Mouse (Mus musculus): Measurements from ENCODE around the gene Odf2. TPM values are rescaled to one million over a fixed set of nuclear protein-coding genes. Genes with fewer than 3 reads are reported as not detected.
"Not testable (repeated sequence)": the region's sequence is repeated elsewhere in the genome, so short reads cannot be mapped to it uniquely, and the experiment has no call there.

Gene Odf2
- polyA plus RNA-seq, 1 experiment from 2014 or later = 79.8 TPM

GRCm38 (mm10) chr2:29902194-29902593 lies 13.2 kb downstream of the Odf2 start:
- ATAC-seq (ENCODE audit: insufficient number of reproducible peaks, insufficient read depth, low FRiP score, low TSS enrichment, low read depth) = no peak
- WGBS = 93% methylated on average over 10 of the region's 10 CpGs
- H3K27ac ChIP-seq = no peak overlapping the region
- no peak overlapping the region for H3K9ac ChIP-seq
- no peak overlapping the region for H3K4me2 ChIP-seq
- no peaks in the 10 kb centered on the region for H3K27me3 ChIP-seq
- peaks cover 97% of the 10 kb centered on the region for H3K36me3 ChIP-seq
- H3K4me3 ChIP-seq = no peak overlapping the region
- no peaks in the 10 kb centered on the region for H3K9me3 ChIP-seq
- H3K4me1 ChIP-seq = no peaks in the 10 kb centered on the region

DNA sequence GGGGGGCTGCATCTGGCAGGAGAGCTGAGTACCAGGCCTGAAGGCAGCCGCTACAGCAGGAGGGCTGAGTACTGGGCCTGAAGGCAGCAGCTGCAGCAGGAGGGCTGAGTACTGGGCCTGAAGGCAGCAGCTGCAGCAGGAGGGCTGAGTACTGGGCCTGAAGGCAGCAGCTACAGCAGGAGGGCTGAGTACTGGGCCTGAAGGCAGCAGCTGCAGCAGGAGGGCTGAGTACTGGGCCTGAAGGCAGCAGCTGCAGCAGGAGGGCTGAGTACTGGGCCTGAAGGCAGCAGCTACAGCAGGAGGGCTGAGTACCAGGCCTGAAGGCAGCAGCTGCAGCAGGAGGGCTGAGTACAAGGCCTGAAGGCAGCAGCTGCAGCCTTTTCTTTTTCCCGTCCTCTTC lies 19.1 kb downstream of the Odf2 start:
- H3K4me2 ChIP-seq; H3K27me3 ChIP-seq; H3K4me1 ChIP-seq; H3K9ac ChIP-seq; H3K27ac ChIP-seq; H3K9me3 ChIP-seq; H3K4me3 ChIP-seq; ATAC-seq (ENCODE audit: insufficient number of reproducible peaks, insufficient read depth, low FRiP score, low TSS enrichment, low read depth): not testable (repeated sequence)
- WGBS = 86% methylated on average over 2 of the region's 2 CpGs
- peaks cover 84% of the 10 kb centered on the region for H3K36me3 ChIP-seq

- no peak for ATAC-seq (ENCODE audit: insufficient number of reproducible peaks, insufficient read depth, low FRiP score, low TSS enrichment, low read depth)
- no peaks in the 10 kb centered on the region for H3K9me3 ChIP-seq
- 85% methylated on average over 2 of the region's 2 CpGs for WGBS
- no peak overlapping the region for H3K9ac ChIP-seq
- H3K27me3 ChIP-seq = no peaks in the 10 kb centered on the region
- no peaks in the 10 kb centered on the region for H3K4me1 ChIP-seq
- H3K4me2 ChIP-seq = no peak overlapping the region
- no peak overlapping the region for H3K4me3 ChIP-seq
- H3K36me3 ChIP-seq = peaks cover 81% of the 10 kb centered on the region
- H3K27ac ChIP-seq = no peak overlapping the region
Observed at GRCm38 (mm10) chr2:29910042-29910441, 21.0 kb downstream of the Odf2 start.

- Histone ChIP-seq H3K9me3 (no peaks in the 10 kb centered on the region), H3K4me3 (no peak overlapping the region), H3K9ac (no peak overlapping the region), H3K4me2 (no peak overlapping the region), H3K27ac (no peak overlapping the region), H3K36me3 (peaks cover 84% of the 10 kb centered on the region), H3K4me1 (no peaks in the 10 kb centered on the region), H3K27me3 (no peaks in the 10 kb centered on the region)
- 91% methylated on average over 11 of the region's 11 CpGs for WGBS
- ATAC-seq (ENCODE audit: insufficient number of reproducible peaks, insufficient read depth, low FRiP score, low TSS enrichment, low read depth) = no peak
Observed at GRCm38 (mm10) chr2:29917621-29918020, 28.6 kb downstream of the Odf2 start.

DNA sequence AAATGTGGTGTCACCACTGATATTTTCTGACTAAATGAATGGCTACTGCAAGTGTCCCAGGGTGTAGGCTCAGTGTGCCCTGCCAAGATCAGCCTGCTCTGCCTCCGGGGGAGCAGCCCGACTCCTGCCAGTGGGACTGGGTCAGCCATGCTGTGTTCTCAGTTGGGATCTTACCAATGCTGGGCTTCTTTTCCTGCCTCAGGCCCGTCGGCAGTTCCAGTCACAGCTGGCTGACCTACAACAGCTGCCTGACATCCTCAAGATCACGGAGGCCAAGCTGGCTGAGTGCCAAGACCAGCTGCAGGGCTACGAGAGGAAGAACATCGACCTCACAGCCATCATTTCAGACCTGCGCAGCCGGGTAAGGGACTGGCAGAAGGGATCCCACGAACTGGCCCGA lies 33.0 kb downstream of the Odf2 start:
- Histone ChIP-seq H3K36me3 (peaks cover 88% of the 10 kb centered on the region), H3K4me1 (no peaks in the 10 kb centered on the region), H3K27ac (no peak overlapping the region), H3K4me2 (no peak overlapping the region), H3K9ac (no peak overlapping the region), H3K27me3 (no peaks in the 10 kb centered on the region), H3K9me3 (no peaks in the 10 kb centered on the region), H3K4me3 (no peak overlapping the region)
- 78% methylated on average over 11 of the region's 11 CpGs for WGBS
- ATAC-seq (ENCODE audit: insufficient number of reproducible peaks, insufficient read depth, low FRiP score, low TSS enrichment, low read depth) = no peak

DNA sequence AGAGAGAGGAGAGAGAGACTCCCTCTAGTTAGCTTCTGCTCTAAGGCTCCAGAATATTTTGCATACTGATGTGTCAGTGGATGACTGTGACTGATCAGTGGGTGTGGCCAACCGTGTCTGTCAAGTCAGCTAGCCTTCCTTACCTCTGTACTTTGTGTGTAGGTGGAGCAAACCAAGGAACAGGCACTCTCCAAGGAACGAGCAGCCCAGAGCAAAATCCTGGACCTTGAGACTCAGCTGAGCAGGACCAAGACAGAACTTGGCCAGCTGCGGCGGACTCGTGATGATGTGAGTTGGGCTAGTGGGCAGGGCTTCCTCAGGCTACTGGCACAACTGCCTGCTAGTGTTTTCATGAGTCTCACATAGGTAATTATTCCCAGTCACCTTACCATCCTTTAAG lies 37.5 kb downstream of the Odf2 start:
- H3K36me3 ChIP-seq = peaks cover 95% of the 10 kb centered on the region
- no peak overlapping the region for H3K4me2 ChIP-seq
- no peaks in the 10 kb centered on the region for H3K27me3 ChIP-seq
- H3K4me1 ChIP-seq = no peaks in the 10 kb centered on the region
- no peak overlapping the region for H3K4me3 ChIP-seq
- ATAC-seq (ENCODE audit: insufficient number of reproducible peaks, insufficient read depth, low FRiP score, low TSS enrichment, low read depth) = no peak
- H3K9me3 ChIP-seq = no peaks in the 10 kb centered on the region
- H3K27ac ChIP-seq = no peak overlapping the region
- no peak overlapping the region for H3K9ac ChIP-seq
- 88% methylated on average over 5 of the region's 5 CpGs for WGBS

DNA sequence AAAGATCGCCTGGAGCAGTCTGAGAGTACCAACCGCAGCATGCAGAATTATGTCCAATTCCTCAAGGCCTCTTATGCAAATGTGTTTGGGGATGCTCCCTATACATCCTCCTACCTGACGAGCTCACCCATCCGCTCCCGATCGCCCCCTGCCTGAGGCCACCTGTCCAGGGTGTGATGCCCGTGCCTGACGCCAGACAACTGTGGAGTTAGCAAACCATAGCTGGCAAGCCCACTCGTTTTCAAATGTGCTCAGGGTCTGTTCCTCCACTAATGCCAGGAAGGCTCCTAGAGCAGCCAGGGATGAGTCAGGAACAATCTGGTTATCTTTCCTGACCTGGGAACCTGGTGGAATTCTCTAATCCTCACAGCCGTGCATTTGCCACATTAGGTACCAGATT lies 41.5 kb downstream of the Odf2 start:
- H3K4me2 ChIP-seq = no peak overlapping the region
- no peaks in the 10 kb centered on the region for H3K27me3 ChIP-seq
- H3K4me3 ChIP-seq = no peak overlapping the region
- H3K27ac ChIP-seq = no peak overlapping the region
- H3K36me3 ChIP-seq = peaks cover 56% of the 10 kb centered on the region
- no peak overlapping the region for H3K9ac ChIP-seq
- no peaks in the 10 kb centered on the region for H3K4me1 ChIP-seq
- 83% methylated on average over 10 of the region's 10 CpGs for WGBS
- ATAC-seq (ENCODE audit: insufficient number of reproducible peaks, insufficient read depth, low FRiP score, low TSS enrichment, low read depth) = no peak
- no peaks in the 10 kb centered on the region for H3K9me3 ChIP-seq

DNA sequence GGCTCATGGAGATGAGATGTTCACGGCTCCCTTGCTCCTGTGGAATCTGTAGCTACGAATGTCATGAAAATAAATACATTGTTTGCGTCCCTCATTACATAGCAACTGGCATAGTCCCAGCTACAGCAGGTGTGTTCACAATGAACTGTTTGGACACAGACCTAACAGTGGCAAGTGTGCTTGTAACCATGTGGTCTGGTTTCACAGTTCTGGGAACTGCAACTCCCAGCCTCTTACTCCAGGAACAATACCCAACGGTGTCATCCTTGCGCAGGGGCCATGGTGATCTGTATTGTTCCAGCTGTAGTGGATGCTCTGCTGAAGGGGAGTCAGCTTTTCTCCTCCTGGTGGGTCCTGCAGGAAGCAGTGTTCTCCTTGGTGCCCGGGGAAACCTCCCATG lies 42.2 kb downstream of the Odf2 start:
- H3K36me3 ChIP-seq = peaks cover 49% of the 10 kb centered on the region

DNA sequence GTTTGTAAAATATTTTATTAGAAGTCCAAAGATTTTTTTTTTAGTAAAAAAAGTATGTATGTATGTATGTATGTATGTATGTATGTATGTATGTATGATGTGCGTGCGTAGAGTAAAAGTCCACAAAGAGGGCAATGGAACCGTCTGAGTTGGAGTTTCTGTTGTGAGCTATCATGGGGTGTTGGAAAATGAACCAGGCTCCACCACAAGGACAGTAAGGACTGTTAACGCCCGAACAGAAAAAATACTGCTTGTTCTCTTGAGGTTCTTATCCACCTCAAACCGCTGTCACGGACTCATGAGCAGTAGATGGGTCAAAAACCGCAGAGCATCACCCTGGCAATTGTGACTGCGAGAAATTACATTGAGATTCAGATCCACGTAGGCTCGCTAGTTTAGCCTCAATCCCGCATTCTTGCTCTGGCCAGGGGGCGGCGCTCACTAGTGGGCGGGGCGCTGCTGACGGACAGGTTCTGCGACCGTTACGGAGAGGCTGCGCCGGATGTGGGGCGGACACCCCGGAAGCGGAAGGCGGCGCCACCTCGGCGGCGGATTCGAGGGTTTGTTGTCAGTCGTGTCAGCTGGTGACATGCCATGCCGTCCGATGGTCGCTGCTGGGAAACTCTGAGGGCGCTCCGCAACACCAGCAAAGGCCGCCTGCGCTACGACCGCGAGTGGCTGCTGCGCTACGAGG lies 46.0 kb downstream of the Odf2 start, which contains the start of gene Gle1:
TSS of gene Gle1 (plus strand) at position 521 of the 694 bp plus-strand sequence.
- Histone ChIP-seq H3K27ac (peak within 1 kb of the TSS; percentile 88), H3K4me3 (peak within 1 kb of the TSS; percentile 93), H3K9me3 (no peaks in the 10 kb centered on the region), H3K4me2 (peak within 1 kb of the TSS; percentile 70), H3K27me3 (no peaks in the 10 kb centered on the region), H3K4me1 (peaks cover 6% of the 10 kb centered on the region), H3K36me3 (peaks cover 44% of the 10 kb centered on the region), H3K9ac (peak within 1 kb of the TSS; percentile 80)
- peak; percentile 80 for ATAC-seq (ENCODE audit: insufficient number of reproducible peaks, insufficient read depth, low FRiP score, low TSS enrichment, low read depth)
- WGBS = 3% methylated on average over 44 of the region's 44 CpGs

More for the DNA sequence above, 42.2 kb downstream of the Odf2 start:
- ATAC-seq (ENCODE audit: insufficient number of reproducible peaks, insufficient read depth, low FRiP score, low TSS enrichment, low read depth) = no peak
- Histone ChIP-seq H3K4me1 (peaks cover 5% of the 10 kb centered on the region), H3K4me2 (no peak overlapping the region), H3K27ac (no peak overlapping the region), H3K9ac (no peak overlapping the region), H3K27me3 (no peaks in the 10 kb centered on the region), H3K9me3 (no peaks in the 10 kb centered on the region), H3K4me3 (no peak overlapping the region)
- 90% methylated on average over 6 of the region's 6 CpGs for WGBS

- WGBS = 94% methylated on average over 9 of the region's 9 CpGs
- ATAC-seq (ENCODE audit: insufficient number of reproducible peaks, insufficient read depth, low FRiP score, low TSS enrichment, low read depth) = no peak
- H3K27ac ChIP-seq = no peak overlapping the region
- H3K9ac ChIP-seq = no peak overlapping the region
- no peak overlapping the region for H3K4me3 ChIP-seq
- no peaks in the 10 kb centered on the region for H3K9me3 ChIP-seq
- peaks cover 77% of the 10 kb centered on the region for H3K36me3 ChIP-seq
- H3K4me1 ChIP-seq = peaks cover 6% of the 10 kb centered on the region
- H3K27me3 ChIP-seq = no peaks in the 10 kb centered on the region
- no peak overlapping the region for H3K4me2 ChIP-seq
Observed at GRCm38 (mm10) chr2:29940073-29940472, 51.1 kb downstream of the Odf2 start.

- no peak for ATAC-seq (ENCODE audit: insufficient number of reproducible peaks, insufficient read depth, low FRiP score, low TSS enrichment, low read depth)
- WGBS = 91% methylated on average over 7 of the region's 7 CpGs
- peaks cover 84% of the 10 kb centered on the region for H3K36me3 ChIP-seq
Observed at GRCm38 (mm10) chr2:29940826-29941225, 51.8 kb downstream of the Odf2 start.

DNA sequence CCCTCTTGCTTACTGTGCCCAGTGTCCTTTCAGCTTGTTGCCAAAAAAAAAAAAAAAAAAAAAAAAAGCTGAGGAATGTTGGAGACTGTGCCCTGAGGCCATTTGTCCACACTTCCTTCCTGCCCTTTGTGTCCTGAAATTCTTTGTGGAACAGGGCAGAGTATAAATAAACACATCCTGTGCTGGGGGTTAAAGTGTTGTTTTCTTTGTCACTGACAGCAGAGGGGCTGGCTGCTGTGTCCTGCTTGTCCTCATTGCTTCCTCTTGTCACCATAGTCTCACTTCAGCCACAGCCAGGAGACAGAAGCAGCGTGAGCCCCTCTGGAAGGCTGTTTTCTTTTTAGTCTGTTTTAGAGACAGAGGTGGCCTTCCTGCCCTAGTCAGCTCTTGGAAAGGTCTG lies 55.7 kb downstream of the Odf2 start:
- Histone ChIP-seq H3K36me3 (peaks cover 96% of the 10 kb centered on the region), H3K9ac (no peak overlapping the region), H3K27ac (no peak overlapping the region), H3K4me1 (no peaks in the 10 kb centered on the region), H3K27me3 (no peaks in the 10 kb centered on the region), H3K9me3 (no peaks in the 10 kb centered on the region), H3K4me3 (no peak overlapping the region), H3K4me2 (no peak overlapping the region)
- WGBS = 19% methylated on average over 1 of the region's 1 CpGs
- no peak for ATAC-seq (ENCODE audit: insufficient number of reproducible peaks, insufficient read depth, low FRiP score, low TSS enrichment, low read depth)

More at GRCm38 (mm10) chr2:29940826-29941225, 51.8 kb downstream of the Odf2 start:
- Histone ChIP-seq H3K27me3 (no peaks in the 10 kb centered on the region), H3K9ac (no peak overlapping the region), H3K4me1 (peaks cover 5% of the 10 kb centered on the region), H3K9me3 (no peaks in the 10 kb centered on the region), H3K27ac (no peak overlapping the region), H3K4me3 (no peak overlapping the region), H3K4me2 (no peak overlapping the region)

Data from embryonic facial prominence, embryonic 13.5 days (tissue).